Mouse (Mus musculus) intestine, embryonic 14.5 days (tissue): ENCODE data around the gene Tmem80. TPM values are rescaled to one million over a fixed set of nuclear protein-coding genes. Genes with fewer than 3 reads are reported as not detected.
A peak's percentile ranks its signal among the peaks of the same experiment; 100 is the strongest.

Source experiments
- ATAC-seq: fragments of 200-750 bp; cut with Nextera tagmentation; replicated peaks from 2 replicates; pipeline ENCODE4 v1.8.0; 2017; ENCODE audit warnings: low read depth, moderate number of reproducible peaks, moderate TSS enrichment, moderate library complexity; ENCODE audit not compliant: low FRiP score, low TSS enrichment
- DNase-seq: peaks from one replicate; pipeline ENCODE4 v3.0.0-alpha.2; 2018; ENCODE audit warnings: low spot score
- H3K27ac ChIP-seq: fragments of 300-500 bp; sonication (generic); 2 replicates; pipeline ENCODE4 v1.5.1; 2014; ENCODE audit warnings: low read depth, mild to moderate bottlenecking, control low read depth
- H3K27me3 ChIP-seq: fragments of 300-500 bp; sonication (generic); replicated peaks from 2 replicates; pipeline ENCODE4 v1.6.1; 2014; ENCODE audit warnings: low read length, control low read depth; ENCODE audit not compliant: control insufficient read depth, insufficient read depth
- H3K36me3 ChIP-seq: fragments of 300-500 bp; sonication (generic); 2 replicates; pipeline ENCODE4 v1.6.1; 2014; ENCODE audit warnings: low read length, control low read depth; ENCODE audit not compliant: control insufficient read depth, insufficient read depth
- H3K4me1 ChIP-seq: fragments of 300-500 bp; sonication (generic); replicated peaks from 2 replicates; pipeline ENCODE4 v1.6.1; 2014; ENCODE audit warnings: low read length, control low read depth, mixed read lengths; ENCODE audit not compliant: control insufficient read depth, insufficient read depth
- H3K4me2 ChIP-seq: fragments of 300-500 bp; sonication (generic); 2 replicates; pipeline ENCODE4 v1.6.1; 2014; ENCODE audit warnings: low read length
- H3K4me3 ChIP-seq: fragments of 300-500 bp; sonication (generic); 2 replicates; pipeline ENCODE4 v1.5.1; 2014; ENCODE audit warnings: low read depth, low read length, control low read depth, mixed read lengths
- H3K9ac ChIP-seq: fragments of 300-500 bp; sonication (generic); 2 replicates; pipeline ENCODE4 v1.6.1; 2014; ENCODE audit warnings: mild to moderate bottlenecking, low read length
- H3K9me3 ChIP-seq: fragments of 300-500 bp; sonication (generic); 2 replicates; pipeline ENCODE4 v1.6.1; 2016; ENCODE audit warnings: low read length, control low read depth; ENCODE audit not compliant: control insufficient read depth
- WGBS: fragments of 180-500 bp; shearing (Covaris S2); extraction: QIAGEN DNeasy Blood & Tissue Kit; methylation state at CpG from one replicate; pipeline ENCODE4 v1.1.7; 2014; 5-methylcytosine and 5-hydroxymethylcytosine counted together
- polyA plus RNA-seq: library from polyadenylated mRNA; unstranded; fragments of >200 nt; fragmentation: Nextera tagmentation; extraction: Ambion mirVana; gene quantifications from 2 replicates; pipeline ENCODE4 v1.2.1, GENCODE M21; 2014

The Tmem80 gene
- polyA plus RNA-seq, 1 experiment from 2014 or later, result 23.1 TPM

- H3K27me3 ChIP-seq, result peaks cover 57% of the 10 kb centered on the region
- peak; percentile 25; the same call in 1 of the 2 replicates for ATAC-seq
- H3K9ac ChIP-seq, result peak overlapping the region; percentile 34; the same call in 1 of the 2 replicates
These were observed 33.6 kb upstream of the Tmem80 start for GRCm38 (mm10) chr7:141293852-141294471.

GRCm38 (mm10) chr7:141294479-141294878 lies 33.1 kb upstream of the Tmem80 start:
- WGBS, result 6% methylated on average over 22 of the region's 22 CpGs
- Histone ChIP-seq H3K36me3 (peaks cover 21% of the 10 kb centered on the region), H3K4me3 (peak overlapping the region; percentile 31), H3K9ac (no peak overlapping the region), H3K4me1 (peaks cover 18% of the 10 kb centered on the region), H3K9me3 (no peaks in the 10 kb centered on the region), H3K4me2 (peak overlapping the region; percentile 69), H3K27me3 (peaks cover 57% of the 10 kb centered on the region), H3K27ac (no peak overlapping the region)
- no peak for ATAC-seq
- peak; percentile 66 for DNase-seq

More at GRCm38 (mm10) chr7:141293852-141294471, 33.6 kb upstream of the Tmem80 start:
- no peaks in the 10 kb centered on the region for H3K9me3 ChIP-seq
- H3K4me3 ChIP-seq, result peak overlapping the region; percentile 31
- DNase-seq, result peak; percentile 76
- WGBS, result 1% methylated on average over 53 of the region's 53 CpGs
- H3K4me2 ChIP-seq, result peak overlapping the region; percentile 69
- peaks cover 18% of the 10 kb centered on the region for H3K4me1 ChIP-seq
- peaks cover 16% of the 10 kb centered on the region for H3K36me3 ChIP-seq
- no peak overlapping the region for H3K27ac ChIP-seq

GRCm38 (mm10) chr7:141297926-141298650 lies 29.5 kb upstream of the Tmem80 start:
- no peaks in the 10 kb centered on the region for H3K9me3 ChIP-seq
- peaks cover 56% of the 10 kb centered on the region for H3K36me3 ChIP-seq
- H3K27ac ChIP-seq, result no peak overlapping the region
- no peak overlapping the region for H3K4me2 ChIP-seq
- DNase-seq (no peak), ATAC-seq (no peak)
- H3K4me3 ChIP-seq, result no peak overlapping the region
- no peak overlapping the region for H3K9ac ChIP-seq
- H3K27me3 ChIP-seq, result peaks cover 31% of the 10 kb centered on the region
- peaks cover 13% of the 10 kb centered on the region for H3K4me1 ChIP-seq
- WGBS, result 74% methylated on average over 3 of the region's 3 CpGs

GRCm38 (mm10) chr7:141299175-141299574 lies 28.4 kb upstream of the Tmem80 start:
- 93% methylated on average over 8 of the region's 8 CpGs for WGBS
- Histone ChIP-seq H3K36me3 (peaks cover 66% of the 10 kb centered on the region), H3K9me3 (no peaks in the 10 kb centered on the region), H3K9ac (no peak overlapping the region), H3K4me3 (no peak overlapping the region), H3K27me3 (peaks cover 20% of the 10 kb centered on the region), H3K27ac (no peak overlapping the region), H3K4me2 (no peak overlapping the region), H3K4me1 (peaks cover 6% of the 10 kb centered on the region)
- DNase-seq (no peak), ATAC-seq (no peak)

GRCm38 (mm10) chr7:141301386-141301785 lies 26.2 kb upstream of the Tmem80 start:
- no peak overlapping the region for H3K4me3 ChIP-seq
- no peaks in the 10 kb centered on the region for H3K27me3 ChIP-seq
- ATAC-seq (no peak), DNase-seq (no peak)
- H3K9me3 ChIP-seq, result no peaks in the 10 kb centered on the region
- no peak overlapping the region for H3K27ac ChIP-seq
- 99% methylated on average over 9 of the region's 9 CpGs for WGBS
- H3K36me3 ChIP-seq, result peaks cover 86% of the 10 kb centered on the region
- H3K9ac ChIP-seq, result no peak overlapping the region
- no peak overlapping the region for H3K4me2 ChIP-seq
- H3K4me1 ChIP-seq, result no peaks in the 10 kb centered on the region

- no peak overlapping the region for H3K27ac ChIP-seq
- H3K4me1 ChIP-seq, result no peaks in the 10 kb centered on the region
- 84% methylated on average over 1 of the region's 1 CpGs for WGBS
- no peak for ATAC-seq
- H3K27me3 ChIP-seq, result no peaks in the 10 kb centered on the region
- H3K9ac ChIP-seq, result no peak overlapping the region
- H3K4me2 ChIP-seq, result no peak overlapping the region
- no peaks in the 10 kb centered on the region for H3K9me3 ChIP-seq
- H3K36me3 ChIP-seq, result peaks cover 89% of the 10 kb centered on the region
- H3K4me3 ChIP-seq, result no peak overlapping the region
- DNase-seq, result no peak
These were observed 24.8 kb upstream of the Tmem80 start for GRCm38 (mm10) chr7:141302702-141303268.

- H3K4me3 ChIP-seq, result no peak overlapping the region
- H3K4me1 ChIP-seq, result no peaks in the 10 kb centered on the region
- no peaks in the 10 kb centered on the region for H3K9me3 ChIP-seq
- ATAC-seq (no peak), DNase-seq (no peak)
- H3K27ac ChIP-seq, result no peak overlapping the region
- H3K4me2 ChIP-seq, result no peak overlapping the region
- H3K36me3 ChIP-seq, result peaks cover 96% of the 10 kb centered on the region
- WGBS, result 80% methylated on average over 4 of the region's 4 CpGs
- H3K27me3 ChIP-seq, result no peaks in the 10 kb centered on the region
- no peak overlapping the region for H3K9ac ChIP-seq
These were observed 23.0 kb upstream of the Tmem80 start for GRCm38 (mm10) chr7:141304537-141304936.

GRCm38 (mm10) chr7:141314416-141314815 lies 13.1 kb upstream of the Tmem80 start:
- no peak for ATAC-seq
- WGBS, result 94% methylated on average over 2 of the region's 2 CpGs
- H3K4me2 ChIP-seq, result no peak overlapping the region
- H3K4me3 ChIP-seq, result no peak overlapping the region
- H3K4me1 ChIP-seq, result no peaks in the 10 kb centered on the region
- H3K9me3 ChIP-seq, result no peaks in the 10 kb centered on the region
- DNase-seq, result no peak
- H3K9ac ChIP-seq, result no peak overlapping the region
- no peak overlapping the region for H3K27ac ChIP-seq
- H3K27me3 ChIP-seq, result no peaks in the 10 kb centered on the region
- H3K36me3 ChIP-seq, result peaks cover 97% of the 10 kb centered on the region
